Mouse (Mus musculus) adrenal gland (tissue): ENCODE data around the gene S1pr3.

Experiments
- intact Hi-C: fragments of 180-260 bp; cut with DNase I; formaldehyde crosslinking; loops from one replicate; pipeline ENCODE4 v1.15.1; 2025
- long read RNA-seq, 2 experiments: library from polyadenylated mRNA; unstranded; transcript quantifications; one replicate each; pipeline ENCODE4 v2.0.0; 2020; ENCODE audit warnings: borderline replicate concordance in 1 of 2; ENCODE audit not compliant: insufficient replicate concordance in 1 of 2

The S1pr3 gene
- long read RNA-seq, experiment 1, full-length matches to known transcripts: 4 of 4 reads
- long read RNA-seq, experiment 1, partial matches to known transcripts: 0 of 4 reads
- long read RNA-seq, experiment 1, other reads (novel, unspliced or antisense): 0 of 4 reads
- long read RNA-seq, experiment 2, partial matches to known transcripts: 0 of 3 reads
- long read RNA-seq, experiment 2, other reads (novel, unspliced or antisense): 3 of 3 reads

DNA sequence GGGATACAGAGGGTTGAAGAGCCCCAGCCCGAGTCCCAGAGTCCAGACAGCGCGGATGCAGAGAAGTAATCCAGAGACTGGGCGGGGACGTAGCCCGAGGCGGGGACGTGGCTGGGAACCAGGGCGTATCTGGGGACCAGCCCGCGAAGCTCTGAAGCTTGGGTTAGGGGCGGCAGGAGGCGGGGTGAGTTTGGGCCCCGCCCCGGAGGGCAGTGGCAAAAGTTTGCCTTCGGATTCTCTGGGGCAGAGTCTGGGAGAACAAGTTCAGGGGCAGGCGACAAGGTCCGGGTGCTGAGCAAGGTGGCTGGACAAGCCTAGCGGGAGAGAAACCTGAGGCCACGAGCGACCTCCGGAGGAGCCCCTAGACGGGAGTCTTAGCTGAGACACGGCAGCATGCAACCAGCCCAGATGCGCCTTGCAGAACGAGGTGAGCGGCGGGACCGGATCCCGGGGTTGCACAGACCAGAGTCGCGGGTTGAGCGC is at the start of gene S1pr3:
Gene S1pr3 (plus strand): TSS at position 121 of the 483 bp plus-strand sequence.
- intact Hi-C loops: no loop called here

DNA sequence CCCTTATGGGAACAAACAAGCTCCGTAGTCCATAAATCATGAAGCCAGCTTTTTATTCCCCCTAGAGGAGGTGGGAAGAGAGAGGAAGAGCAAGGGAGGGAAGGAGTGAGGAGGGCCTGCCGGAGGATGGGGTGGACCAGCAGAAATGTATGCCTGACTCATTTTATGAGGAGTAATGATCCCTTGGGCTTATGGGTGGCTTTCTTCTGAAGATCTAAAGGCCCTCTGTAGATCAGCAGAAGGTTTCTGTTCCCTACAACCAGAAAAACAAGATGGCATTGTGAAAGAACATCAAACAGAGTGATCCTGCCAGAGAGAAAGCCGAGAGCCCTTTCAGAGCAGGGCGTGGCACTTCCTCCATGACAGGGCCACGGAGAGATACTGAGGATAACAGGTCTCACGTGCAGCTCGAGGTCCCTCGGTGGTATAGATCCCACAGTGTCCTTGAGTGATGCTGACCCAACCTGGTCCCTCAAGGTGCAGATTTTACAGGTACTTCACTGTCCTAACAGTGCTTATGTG is 47.9 kb upstream of the S1pr3 start:
- intact Hi-C loops: no loop called here

- intact Hi-C loops: no loop called here
Observed at GRCm38 (mm10) chr13:51363390-51363789, 45.0 kb upstream of the S1pr3 start.

DNA sequence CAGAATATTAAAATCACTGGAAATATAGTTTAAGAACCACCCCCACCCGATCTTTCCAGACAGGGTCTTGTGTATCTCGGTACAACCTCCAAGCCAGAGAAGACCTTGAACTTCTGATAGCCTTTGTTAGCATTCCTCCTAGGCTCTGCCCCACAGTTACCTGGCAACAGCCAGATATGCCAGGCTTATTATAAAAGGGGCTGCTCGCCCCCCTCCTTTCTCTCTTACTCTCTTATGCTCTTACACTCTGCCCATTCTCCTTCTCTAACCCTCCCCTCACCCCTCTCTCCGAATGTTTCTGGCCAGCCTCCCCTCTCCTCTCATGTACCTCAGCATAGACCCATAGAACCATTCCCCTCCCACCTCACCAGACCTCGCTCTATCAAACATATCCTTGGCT is 44.5 kb upstream of the S1pr3 start:
- intact Hi-C loops: no loop called here

GRCm38 (mm10) chr13:51365191-51365590 is 43.2 kb upstream of the S1pr3 start:
- intact Hi-C loops: no loop called here

- intact Hi-C loops: no loop called here
Observed at GRCm38 (mm10) chr13:51368346-51368745, 40.1 kb upstream of the S1pr3 start.

GRCm38 (mm10) chr13:51369354-51369753 is 39.1 kb upstream of the S1pr3 start:
- intact Hi-C loops: no loop called here

- intact Hi-C loops: no loop called here
Observed at GRCm38 (mm10) chr13:51373086-51373485, 35.4 kb upstream of the S1pr3 start.

- intact Hi-C loops: no loop called here
Observed at GRCm38 (mm10) chr13:51374026-51374807, 34.2 kb upstream of the S1pr3 start.

- intact Hi-C loops: no loop called here
Observed at GRCm38 (mm10) chr13:51378126-51378525, 30.3 kb upstream of the S1pr3 start.

DNA sequence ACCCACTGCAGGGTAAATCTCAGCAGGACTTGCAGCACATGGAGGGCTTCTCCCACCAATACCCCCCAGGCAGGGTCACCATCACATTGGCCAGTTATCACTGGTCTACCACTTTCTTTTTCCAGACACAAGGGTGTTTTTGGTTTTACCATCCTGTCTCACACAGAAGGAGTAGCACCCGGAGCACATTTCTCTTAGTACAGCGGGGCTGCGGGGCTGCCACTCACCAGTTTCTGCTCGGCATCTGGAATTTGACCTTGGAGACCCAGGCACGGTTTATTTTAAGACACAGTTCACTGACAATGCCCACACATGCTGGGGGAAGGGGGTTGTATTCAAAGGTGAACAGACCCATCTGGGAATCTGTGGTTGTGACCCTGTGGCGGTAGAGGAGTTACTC is 28.8 kb upstream of the S1pr3 start:
- intact Hi-C loops: no loop called here

DNA sequence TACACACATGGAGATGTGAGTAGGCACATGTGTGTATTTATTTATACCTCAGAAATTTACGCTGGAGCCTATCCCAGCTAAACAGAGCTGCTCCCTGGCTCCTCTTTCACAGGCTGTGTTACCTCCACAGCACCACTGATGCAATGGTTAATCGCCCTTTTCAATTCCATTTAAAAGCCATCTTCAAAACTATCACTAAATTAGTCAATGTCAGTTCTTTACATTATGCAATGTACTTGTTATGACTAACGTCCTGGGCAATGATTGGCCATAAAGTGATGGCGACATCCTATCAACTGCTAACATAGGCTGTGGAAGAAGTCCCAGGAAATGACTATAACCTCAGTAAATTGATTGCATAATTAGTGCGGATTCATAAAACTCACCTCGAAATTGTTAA is 26.9 kb upstream of the S1pr3 start:
- intact Hi-C loops: no loop called here

- intact Hi-C loops: no loop called here
Observed at GRCm38 (mm10) chr13:51384899-51385298, 23.5 kb upstream of the S1pr3 start.

- intact Hi-C loops: no loop called here
Observed at GRCm38 (mm10) chr13:51387908-51388307, 20.5 kb upstream of the S1pr3 start.

GRCm38 (mm10) chr13:51390398-51390797 is 18.0 kb upstream of the S1pr3 start:
- intact Hi-C loops: no loop called here

DNA sequence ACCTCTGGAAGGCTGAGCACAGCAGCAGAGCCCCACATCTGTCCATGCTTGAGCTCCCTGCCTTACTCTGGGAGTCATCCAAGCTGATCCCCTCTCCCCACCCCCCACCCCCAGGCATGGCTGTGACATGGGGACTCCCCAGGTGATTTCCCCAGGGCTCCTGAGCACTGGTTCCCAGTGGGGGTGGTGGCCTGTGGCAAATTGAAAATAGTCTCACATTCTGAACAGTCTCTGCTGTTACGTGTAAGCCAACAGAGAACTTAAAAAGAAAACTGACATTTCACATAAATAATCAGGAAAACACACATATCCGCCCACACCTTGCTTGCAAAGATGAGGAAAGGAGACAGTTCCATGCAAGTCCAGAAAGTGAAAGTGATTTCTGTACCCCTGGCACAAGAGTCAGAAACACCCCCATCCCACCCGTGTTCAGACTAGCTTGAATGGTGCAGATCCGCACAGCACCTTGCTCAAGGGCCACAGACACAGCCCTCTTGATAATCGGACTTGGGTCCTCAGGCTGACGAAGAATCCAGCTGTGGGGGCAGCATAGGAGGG is 17.0 kb upstream of the S1pr3 start:
- intact Hi-C loops: no loop called here

GRCm38 (mm10) chr13:51392256-51392655 is 16.2 kb upstream of the S1pr3 start:
- intact Hi-C loops: no loop called here

DNA sequence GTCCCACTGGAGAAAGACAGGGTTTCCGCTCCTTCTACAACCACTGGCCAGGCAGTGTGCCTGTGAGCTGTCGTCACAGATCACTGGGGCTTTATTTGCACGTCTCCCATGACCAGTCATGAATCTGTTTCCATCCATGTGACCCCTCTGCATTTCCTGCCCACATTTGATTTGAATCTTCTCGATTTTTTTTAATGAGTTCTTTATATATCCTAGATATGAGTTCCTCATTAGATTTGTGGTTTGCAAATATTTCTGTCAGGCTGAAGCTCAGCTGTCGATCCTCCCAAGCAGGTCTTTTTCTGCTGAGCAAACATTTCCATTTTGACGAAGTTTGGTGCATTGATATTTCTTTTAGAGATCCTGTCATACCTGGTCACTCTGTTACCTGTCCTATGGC is 10.6 kb upstream of the S1pr3 start:
- intact Hi-C loops: no loop called here

DNA sequence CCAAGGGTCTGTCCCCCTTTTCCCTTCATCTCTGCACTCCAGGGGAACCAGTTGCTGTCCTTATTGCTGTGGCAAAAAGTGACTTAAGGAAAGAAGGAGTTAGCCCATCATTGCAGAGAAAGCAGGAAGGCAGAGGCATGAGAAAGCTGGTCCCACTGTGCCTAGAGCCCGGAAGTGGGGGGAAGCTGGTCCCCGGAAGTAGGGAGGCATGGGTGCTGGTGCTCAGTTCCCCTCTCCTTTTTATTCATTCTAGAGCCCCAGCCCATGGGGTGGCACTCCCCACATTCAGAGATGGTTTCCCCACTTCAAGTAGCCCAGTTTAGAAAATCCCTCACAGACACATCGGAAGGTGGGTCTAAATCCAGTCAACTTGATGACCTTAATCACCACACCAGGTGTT is 8.9 kb upstream of the S1pr3 start:
- intact Hi-C loops: no loop called here

- intact Hi-C loops: no loop called here
Observed at GRCm38 (mm10) chr13:51400186-51400719, 8.2 kb upstream of the S1pr3 start.

DNA sequence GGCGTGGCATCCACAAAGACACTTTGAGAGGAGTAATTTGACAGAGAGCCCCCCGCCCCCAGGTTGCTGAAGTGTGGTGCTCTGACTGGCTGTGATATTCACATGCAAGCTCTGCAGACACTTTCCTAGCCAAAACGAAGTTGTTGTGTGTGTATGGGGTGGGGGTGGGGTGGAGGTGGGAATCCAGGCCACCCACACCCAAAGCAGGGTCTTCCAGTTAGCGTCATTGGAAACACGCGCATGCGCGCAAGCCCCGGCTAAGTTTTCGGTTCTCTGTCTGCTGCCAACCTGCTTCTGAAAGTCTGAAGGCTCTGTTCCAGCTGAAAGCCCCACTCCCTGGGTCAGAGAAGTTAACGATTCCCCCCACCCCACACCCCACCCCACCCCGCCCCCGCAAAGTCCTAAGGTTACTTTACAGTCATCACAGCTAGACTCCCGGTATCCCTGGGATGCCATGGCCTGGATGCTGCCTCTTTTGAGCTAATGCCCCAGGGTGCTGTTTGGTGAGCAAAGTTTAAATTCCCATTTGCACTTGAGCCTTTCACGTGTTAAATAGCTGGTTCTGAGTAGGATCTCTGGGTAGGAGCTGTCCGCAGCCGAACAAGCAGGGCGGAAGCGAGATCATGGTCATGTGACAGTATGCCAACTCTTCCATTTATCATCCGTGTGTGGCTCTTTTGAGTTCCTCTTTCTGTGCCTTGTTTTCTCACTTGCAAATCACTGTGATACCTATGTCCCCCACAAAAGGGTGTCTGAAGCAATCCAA is 7.5 kb upstream of the S1pr3 start:
- intact Hi-C loops: no loop called here
